Mouse (Mus musculus) duodenum, adult 2 months (tissue): ENCODE measurements around the gene Rbmxl1. TPM values are rescaled to one million over a fixed set of nuclear protein-coding genes. Genes with fewer than 3 reads are reported as not detected.

Source experiments
- polyA plus RNA-seq: library from polyadenylated mRNA; depleted of rRNA; stranded (reverse); fragments of >200 nt; gene quantifications from 2 replicates; pipeline ENCODE4 v1.2.3, GENCODE M21; 2012; ENCODE audit warnings: low replicate concordance; rRNA removed

Rbmxl1 gene
- polyA plus RNA-seq: 3.9 and 4.3 TPM in 2 replicates

GRCm38 (mm10) chr8:78508719-78509272 lies at the start of gene Rbmxl1:
Gene Rbmxl1 (minus strand): TSS chr8:78508898.

GRCm38 (mm10) chr8:78509273-78510031 lies 754 bp upstream of the Rbmxl1 start, which contains the start of gene Slc10a7:
Gene Slc10a7 (plus strand): TSS chr8:78509346.

Other genes starting within 250 kb of the Rbmxl1 start
- gene Pou4f2, start 72.3 kb downstream of the Rbmxl1 start, polyA plus RNA-seq: not detected in 2 replicates
- 2.8 and 4.4 TPM in 2 replicates for gene Slc10a7, start 448 bp upstream of the Rbmxl1 start, polyA plus RNA-seq